In the genomic region with DNA sequence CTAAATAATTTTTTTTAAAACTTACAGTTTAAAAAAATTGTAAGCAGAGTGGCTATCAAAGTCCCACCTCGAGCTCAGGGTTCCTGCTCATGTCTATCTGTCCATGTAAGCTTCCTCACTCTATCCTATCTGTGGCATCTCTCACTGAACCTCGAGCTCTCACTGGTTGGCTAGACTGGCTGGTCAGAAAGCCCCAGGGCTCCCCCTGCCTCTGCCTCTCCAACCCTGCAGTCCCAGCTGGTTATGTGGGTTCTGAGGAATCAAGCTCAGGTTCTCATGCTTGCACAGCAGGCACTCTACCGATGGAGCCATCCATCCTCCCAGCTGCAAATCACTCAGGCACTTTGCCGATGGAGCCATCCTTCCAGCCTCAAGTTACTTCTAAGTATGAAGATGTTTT, we compare ENCODE assay signal across 21 mouse cellular contexts. TPM values are rescaled to one million over a fixed set of nuclear protein-coding genes. Genes with fewer than 3 reads are reported as not detected.
DNase-seq lines count a peak whose midpoint lies in the region; ATAC-seq and TF ChIP-seq lines count a peak whose summit lies in the region.
"Had no signal": no experiment of that assay in that cellular context is flagged by ENCODE, and none has a peak within 500 bp of the region (broad histone marks: within the 10 kb centered on the region; RNA-seq: fewer than 3 reads in every experiment).

No protein-coding gene starts in this region.

- H3K4me3 ChIP-seq in lung, embryonic 14.5 days (ENCODE audit: low read depth, low read length): no peak overlapping the region
- H3K4me3 ChIP-seq in stomach, postnatal 0 days (ENCODE audit: low read depth, low read length): no peak overlapping the region
- H3K4me3 ChIP-seq in heart, embryonic 11.5 days (ENCODE audit: low read depth, low read length): no peak overlapping the region
- H3K4me3 ChIP-seq: embryonic facial prominence, embryonic 12.5 days; forebrain, embryonic 15.5 days; heart, embryonic 10.5 days; heart, embryonic 15.5 days; hindbrain, embryonic 10.5 days had no signal

- H3K4me2 ChIP-seq in lung, embryonic 14.5 days: no peak overlapping the region
- H3K4me2 ChIP-seq in stomach, postnatal 0 days (replicated peaks; ENCODE audit: low read depth): no peak overlapping the region
- H3K4me2 ChIP-seq in heart, embryonic 11.5 days: no peak overlapping the region
- H3K4me2 ChIP-seq: embryonic facial prominence, embryonic 12.5 days; forebrain, embryonic 15.5 days; heart, embryonic 15.5 days; hindbrain, embryonic 14.5 days had no signal

- no peaks in the 10 kb centered on the region for H3K27me3 ChIP-seq in lung, embryonic 14.5 days (ENCODE audit: insufficient read depth, low read length)
- H3K27me3 ChIP-seq in Patski: peaks cover 3% of the 10 kb centered on the region
- H3K27me3 ChIP-seq in stomach, postnatal 0 days (ENCODE audit: control insufficient read depth, insufficient read depth, low read length): no peaks in the 10 kb centered on the region
- H3K27me3 ChIP-seq in heart, embryonic 11.5 days (ENCODE audit: control insufficient read depth, insufficient read depth, low read length): no peaks in the 10 kb centered on the region
- H3K27me3 ChIP-seq: embryonic facial prominence, embryonic 12.5 days; forebrain, embryonic 15.5 days; heart, embryonic 15.5 days had no signal

- H3K4me1 ChIP-seq in lung, embryonic 14.5 days (ENCODE audit: insufficient read depth): no peaks in the 10 kb centered on the region
- H3K4me1 ChIP-seq in stomach, postnatal 0 days (replicated peaks; ENCODE audit: control insufficient read depth, insufficient read depth): no peaks in the 10 kb centered on the region
- H3K4me1 ChIP-seq in heart, embryonic 11.5 days (ENCODE audit: control insufficient read depth, insufficient read depth, low read length): no peaks in the 10 kb centered on the region
- H3K4me1 ChIP-seq: embryonic facial prominence, embryonic 12.5 days; forebrain, embryonic 15.5 days; heart, embryonic 10.5 days; heart, embryonic 15.5 days; hindbrain, embryonic 10.5 days had no signal

- POLR2A ChIA-PET in Patski (lab: Charles Lee): no interaction called here

- ATAC-seq in lung, embryonic 14.5 days (ENCODE audit: insufficient read depth): no peak
- peak; percentile 51 for ATAC-seq in Patski
- no peak for ATAC-seq in stomach, postnatal 0 days (ENCODE audit: low FRiP score, low TSS enrichment)
- ATAC-seq in monocyte, adult 5-6 weeks (replicated peaks; ENCODE audit: insufficient number of reproducible peaks, low FRiP score, low TSS enrichment, poor library complexity, severe bottlenecking): no peak
- no peak for ATAC-seq in heart, embryonic 11.5 days (replicated peaks; ENCODE audit: insufficient number of reproducible peaks, low FRiP score, low TSS enrichment)
- ATAC-seq: CD4-positive, CD25-positive, alpha-beta regulatory T cell, adult 4 months; forebrain, embryonic 15.5 days; intestine, embryonic 16.5 days had no signal

- H3K36me3 ChIP-seq in lung, embryonic 14.5 days (ENCODE audit: insufficient read depth): no peaks in the 10 kb centered on the region
- no peaks in the 10 kb centered on the region for H3K36me3 ChIP-seq in stomach, postnatal 0 days (ENCODE audit: control insufficient read depth, insufficient read depth, low read length)
- no peaks in the 10 kb centered on the region for H3K36me3 ChIP-seq in heart, embryonic 11.5 days (ENCODE audit: control insufficient read depth, insufficient read depth, low read length)
- H3K36me3 ChIP-seq: embryonic facial prominence, embryonic 12.5 days; forebrain, embryonic 15.5 days; heart, embryonic 10.5 days; heart, embryonic 15.5 days; hindbrain, embryonic 10.5 days had no signal

- CTCF ChIA-PET in Patski (lab: Charles Lee): no interaction called here

- TF ChIP-seq EP300 in stomach, postnatal 0 days (optimal IDR thresholded peaks at IDR 0.05): no peak

- H3K9me3 ChIP-seq in lung, embryonic 14.5 days (ENCODE audit: low read depth, low read length): no peaks in the 10 kb centered on the region
- no peaks in the 10 kb centered on the region for H3K9me3 ChIP-seq in stomach, postnatal 0 days (ENCODE audit: control insufficient read depth, low read length)
- no peaks in the 10 kb centered on the region for H3K9me3 ChIP-seq in heart, embryonic 11.5 days (replicated peaks; ENCODE audit: control insufficient read depth, low read length)
- H3K9me3 ChIP-seq: embryonic facial prominence, embryonic 12.5 days; forebrain, embryonic 15.5 days; heart, embryonic 10.5 days; heart, embryonic 15.5 days; hindbrain, embryonic 10.5 days had no signal

- no peak for DNase-seq in lung, embryonic 14.5 days
- no peak for DNase-seq in lung, postnatal 4 days
- DNase-seq in ES-CJ7 (ENCODE audit: low read depth, low spot score): peak; percentile 20
- DNase-seq in Patski (ENCODE audit: low read depth, low spot score): no peak
- DNase-seq in stomach, postnatal 0 days (ENCODE audit: low spot score): no peak
- DNase-seq: adrenal gland, postnatal 10 days; B cell, adult 2 months; cerebellum, adult 11-12 months; cerebellum, postnatal 10 days; gastrocnemius, postnatal 36 days; heart, adult 18-20 months had no signal

- H3K27ac ChIP-seq in lung, embryonic 14.5 days (ENCODE audit: low read depth): no peak overlapping the region
- H3K27ac ChIP-seq in stomach, postnatal 0 days (replicated peaks): no peak overlapping the region
- no peak overlapping the region for H3K27ac ChIP-seq in heart, embryonic 11.5 days (ENCODE audit: low read depth, low read length)
- H3K27ac ChIP-seq: embryonic facial prominence, embryonic 12.5 days; forebrain, embryonic 15.5 days; heart, embryonic 10.5 days; heart, embryonic 15.5 days; hindbrain, embryonic 10.5 days; hindbrain, embryonic 14.5 days had no signal

- in situ Hi-C loops in Patski (cut with MboI; ENCODE audit: low pct_unique_long_range_greater_than_20kb): no loop called here

- 30% methylated on average over 4 of the region's 4 CpGs for WGBS in lung, embryonic 14.5 days
- 41% methylated on average over 4 of the region's 4 CpGs for WGBS in stomach, postnatal 0 days
- WGBS in heart, embryonic 11.5 days (ENCODE audit: insufficient replicate concordance): 45% methylated on average over 4 of the region's 4 CpGs

- H3K9ac ChIP-seq in lung, embryonic 14.5 days: no peak overlapping the region
- no peak overlapping the region for H3K9ac ChIP-seq in stomach, postnatal 0 days (ENCODE audit: low read length)
- no peak overlapping the region for H3K9ac ChIP-seq in heart, embryonic 11.5 days (ENCODE audit: low read depth, low read length)
- H3K9ac ChIP-seq: embryonic facial prominence, embryonic 12.5 days; forebrain, embryonic 15.5 days; heart, embryonic 15.5 days; hindbrain, embryonic 14.5 days had no signal

- 0 out of 2 replicates have a peak, but pooled peaks have one; percentile 16 for TF ChIP-seq CTCF in lung, embryonic 14.5 days (IDR thresholded peaks at IDR 0.05; ENCODE audit: low read depth)
- peak; percentile 42 for TF ChIP-seq CTCF in Patski (IDR thresholded peaks at IDR 0.05)
- peak; percentile 29 for TF ChIP-seq CTCF in stomach, postnatal 0 days (IDR thresholded peaks at IDR 0.05; ENCODE audit: low read depth)

RNA-seq across cellular contexts. Expression of gene Azi2, which starts 10.8 kb away (rescaled TPM):
- 76.8 and 83.3 TPM in 2 replicates for polyA plus RNA-seq in lung, embryonic 14.5 days (2014; fragmentation: Nextera tagmentation; extraction: Ambion mirVana)
- polyA plus RNA-seq in Patski (2021): 65.0 TPM
- 48.3 and 51.5 TPM in 2 replicates for polyA plus RNA-seq in stomach, postnatal 0 days (2015; fragmentation: Nextera tagmentation; extraction: Ambion mirVana)
- total RNA-seq in monocyte, adult 5-6 weeks (2017): 151 to 231 TPM (median 193 TPM) in 3 replicates
- 68.6 and 79.7 TPM in 2 replicates for polyA plus RNA-seq in heart, embryonic 11.5 days (2014; fragmentation: Nextera tagmentation; extraction: Ambion mirVana)
